Mouse (Mus musculus): ENCODE results near the gene Colgalt1.

- TF ChIP-seq CTCF (IDR thresholded peaks at IDR 0.05; ENCODE audit: borderline replicate concordance, extremely low read depth, insufficient read depth, insufficient read length) (no peak), POLR2A (IDR thresholded peaks at IDR 0.05; ENCODE audit: borderline replicate concordance, extremely low read depth, insufficient read depth, insufficient read length, poor library complexity, severe bottlenecking) (no peak)
Observed at GRCm38 (mm10) chr8:71567587-71567986, 43.2 kb upstream of the Colgalt1 start.

Data from brain, embryonic 14.5 days (tissue).